Mouse (Mus musculus): Measurements from ENCODE around the gene Bpifb4. TPM values are rescaled to one million over a fixed set of nuclear protein-coding genes. Genes with fewer than 3 reads are reported as not detected.

The Bpifb4 gene
- polyA plus RNA-seq, 1 experiment from 2014 or later: not detected

GRCm38 (mm10) chr2:154007965-154008364 is 70.0 kb downstream of the Bpifb4 start, which contains the start of gene Bpifa2:
Bpifa2 (plus strand) TSS chr2:154008265.
- H3K27ac ChIP-seq (ENCODE audit: low read depth, low read length): no peak within 1 kb of the TSS
- H3K9ac ChIP-seq (ENCODE audit: low read depth, low read length): no peak within 1 kb of the TSS
- ATAC-seq (ENCODE audit: low FRiP score, low TSS enrichment): no peak
- H3K4me2 ChIP-seq (replicated peaks; ENCODE audit: low read depth, low read length): no peak within 1 kb of the TSS
- H3K9me3 ChIP-seq (ENCODE audit: control insufficient read depth, low read length): no peaks in the 10 kb centered on the region
- no peak within 1 kb of the TSS for H3K4me3 ChIP-seq (ENCODE audit: low read length)
- H3K36me3 ChIP-seq (ENCODE audit: control insufficient read depth, insufficient read depth, low read length): no peaks in the 10 kb centered on the region
- 86% methylated on average over 3 of the region's 3 CpGs for WGBS
- no peaks in the 10 kb centered on the region for H3K4me1 ChIP-seq (ENCODE audit: control insufficient read depth, insufficient read depth, low read length)
- H3K27me3 ChIP-seq (ENCODE audit: control insufficient read depth, insufficient read depth, low read length): no peaks in the 10 kb centered on the region

Other genes starting within 250 kb of the Bpifb4 start
- not detected in 2 replicates for gene Dnmt3c, start 241.6 kb upstream of the Bpifb4 start, polyA plus RNA-seq (2014; fragmentation: Nextera tagmentation; extraction: Ambion mirVana)
- 203 and 243 TPM in 2 replicates for gene Mapre1, start 196.9 kb upstream of the Bpifb4 start, polyA plus RNA-seq (2014; fragmentation: Nextera tagmentation; extraction: Ambion mirVana)
- not detected in 2 replicates for gene Efcab8, start 158.3 kb upstream of the Bpifb4 start, polyA plus RNA-seq (2014; fragmentation: Nextera tagmentation; extraction: Ambion mirVana)
- gene Sun5, start 67.1 kb upstream of the Bpifb4 start, polyA plus RNA-seq (2014; fragmentation: Nextera tagmentation; extraction: Ambion mirVana): not detected in 2 replicates
- not detected in 2 replicates for gene Bpifb2, start 63.2 kb upstream of the Bpifb4 start, polyA plus RNA-seq (2014; fragmentation: Nextera tagmentation; extraction: Ambion mirVana)
- not detected in 2 replicates for gene Bpifb6, start 37.8 kb upstream of the Bpifb4 start, polyA plus RNA-seq (2014; fragmentation: Nextera tagmentation; extraction: Ambion mirVana)
- not detected in 2 replicates for gene Bpifb3, start 20.0 kb upstream of the Bpifb4 start, polyA plus RNA-seq (2014; fragmentation: Nextera tagmentation; extraction: Ambion mirVana)
- gene Bpifa6, start 36.7 kb downstream of the Bpifb4 start, polyA plus RNA-seq (2014; fragmentation: Nextera tagmentation; extraction: Ambion mirVana): not detected in 2 replicates
- not detected in 2 replicates for gene Bpifa2, start 70.1 kb downstream of the Bpifb4 start, polyA plus RNA-seq (2014; fragmentation: Nextera tagmentation; extraction: Ambion mirVana)
- gene Bpifa3, start 192.1 kb downstream of the Bpifb4 start, polyA plus RNA-seq (2014; fragmentation: Nextera tagmentation; extraction: Ambion mirVana): not detected in 2 replicates
- gene Bpifa1, start 204.7 kb downstream of the Bpifb4 start, polyA plus RNA-seq (2014; fragmentation: Nextera tagmentation; extraction: Ambion mirVana): not detected in 2 replicates
- gene Bpifa5, start 224.4 kb downstream of the Bpifb4 start, polyA plus RNA-seq (2014; fragmentation: Nextera tagmentation; extraction: Ambion mirVana): not detected in 2 replicates

Data from kidney, embryonic 14.5 days (tissue).